Mouse (Mus musculus): ENCODE measurements at regions not wholly inside any gene's neighbourhood (a gene's known extent, or its start where the extent isn't known, plus 50 kb on each side); places are given as distances from the start of the nearest gene placed in this dataset.

- in situ Hi-C loops (cut with MboI; ENCODE audit: low pct_unique_long_range_greater_than_20kb in 1 of 2, low sequenced_read_pairs in 2 of 2, unreplicated experiment in 1 of 2) = no loop called here
Measured at GRCm38 (mm10) chr10:68842023-68842735, 118.7 kb downstream of the Tmem26 start.

DNA sequence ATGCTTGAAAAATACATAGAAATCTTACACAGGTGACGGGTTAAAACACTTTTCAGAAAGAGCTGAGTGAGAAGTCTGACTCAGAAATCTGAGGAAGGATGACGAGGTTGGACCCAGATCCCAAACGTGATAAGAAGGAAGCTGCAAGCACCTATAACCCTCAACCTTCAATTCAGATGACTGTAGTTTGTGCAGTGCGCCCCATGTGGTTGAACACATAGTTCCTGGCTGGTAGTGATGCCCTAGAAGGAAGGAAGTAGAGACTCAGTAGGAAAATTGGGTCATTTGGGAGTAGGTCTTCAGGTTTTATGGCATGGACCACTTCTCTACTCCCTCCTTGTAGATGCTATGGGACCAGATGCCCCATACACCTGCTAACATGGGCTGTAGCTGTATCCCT lies 120.6 kb downstream of the Tmem26 start:
- in situ Hi-C loops (cut with MboI; ENCODE audit: low pct_unique_long_range_greater_than_20kb in 1 of 2, low sequenced_read_pairs in 2 of 2, unreplicated experiment in 1 of 2) = no loop called here

GRCm38 (mm10) chr10:68844596-68844995 lies 121.2 kb downstream of the Tmem26 start:
- in situ Hi-C loops (cut with MboI; ENCODE audit: low pct_unique_long_range_greater_than_20kb in 1 of 2, low sequenced_read_pairs in 2 of 2, unreplicated experiment in 1 of 2) = no loop called here

DNA sequence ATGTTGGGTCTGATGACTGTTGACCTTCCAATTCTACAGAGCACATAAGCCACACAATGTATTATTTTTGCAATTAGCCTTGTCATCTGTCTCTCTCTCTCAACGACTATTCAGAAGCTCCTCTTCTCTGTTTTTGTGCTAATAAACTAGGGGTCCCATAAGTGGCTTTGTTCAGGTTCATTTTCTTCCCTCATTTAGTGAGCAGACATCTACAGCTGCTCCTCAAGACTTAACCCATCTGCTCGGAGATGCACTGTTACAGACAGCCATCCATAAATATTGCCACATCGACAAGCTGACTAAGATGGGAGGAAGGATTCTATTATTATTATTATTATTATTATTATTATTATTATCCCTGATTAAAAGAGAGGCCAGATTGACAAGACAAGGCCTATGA lies 127.7 kb downstream of the Tmem26 start:
- in situ Hi-C loops (cut with MboI; ENCODE audit: low pct_unique_long_range_greater_than_20kb in 1 of 2, low sequenced_read_pairs in 2 of 2, unreplicated experiment in 1 of 2) = no loop called here

DNA sequence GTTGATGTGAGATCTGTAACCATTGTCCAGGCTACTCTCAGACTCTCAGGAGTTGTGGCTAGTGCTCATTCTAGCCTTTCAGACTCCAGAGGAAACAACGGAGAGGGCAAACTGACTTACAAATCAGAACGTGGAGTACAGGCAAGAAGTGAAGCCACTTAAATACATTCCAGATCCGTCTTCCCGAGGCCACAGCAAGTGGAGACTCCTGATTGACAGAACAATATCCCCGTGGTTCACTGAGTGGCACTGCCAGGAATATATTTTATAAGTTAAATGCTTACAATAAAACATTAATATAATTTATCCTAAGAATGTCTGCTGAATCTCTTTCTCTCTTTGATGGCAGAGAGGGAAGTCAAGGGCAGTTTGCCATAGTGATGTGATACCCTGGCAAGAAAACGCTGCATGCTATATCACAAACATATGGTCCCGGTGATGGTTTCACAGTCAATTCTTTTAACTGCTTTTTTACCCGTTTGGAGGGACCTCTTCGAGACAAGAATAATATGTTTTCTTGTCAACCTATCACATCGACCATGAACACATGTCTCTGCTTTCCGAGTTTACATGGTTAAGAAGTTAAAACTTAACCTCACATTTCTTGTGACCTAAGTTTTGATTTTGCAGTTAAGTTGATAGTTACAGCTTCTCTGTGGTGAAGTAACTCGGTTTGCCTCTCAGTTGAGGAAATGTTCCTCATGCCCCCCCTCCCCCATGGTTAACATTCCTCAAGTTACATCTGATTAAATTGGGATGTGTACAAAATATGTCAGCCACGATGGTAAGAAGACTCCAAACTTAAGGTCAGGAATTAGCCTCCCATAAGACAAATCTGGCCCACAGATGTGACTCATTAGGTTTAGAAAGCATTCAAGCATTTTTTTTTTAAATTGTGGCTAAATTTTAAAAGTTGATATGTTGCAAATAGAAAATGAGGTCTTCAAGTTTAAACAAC lies 132.8 kb downstream of the Tmem26 start:
- in situ Hi-C loops (cut with MboI; ENCODE audit: low pct_unique_long_range_greater_than_20kb in 1 of 2, low sequenced_read_pairs in 2 of 2, unreplicated experiment in 1 of 2) = no loop called here

GRCm38 (mm10) chr10:68864606-68865378 lies 141.3 kb downstream of the Tmem26 start:
- in situ Hi-C loops (cut with MboI; ENCODE audit: low pct_unique_long_range_greater_than_20kb in 1 of 2, low sequenced_read_pairs in 2 of 2, unreplicated experiment in 1 of 2) = no loop called here

GRCm38 (mm10) chr10:68865776-68866175 lies 142.3 kb downstream of the Tmem26 start:
- in situ Hi-C loops (cut with MboI; ENCODE audit: low pct_unique_long_range_greater_than_20kb in 1 of 2, low sequenced_read_pairs in 2 of 2, unreplicated experiment in 1 of 2) = no loop called here

DNA sequence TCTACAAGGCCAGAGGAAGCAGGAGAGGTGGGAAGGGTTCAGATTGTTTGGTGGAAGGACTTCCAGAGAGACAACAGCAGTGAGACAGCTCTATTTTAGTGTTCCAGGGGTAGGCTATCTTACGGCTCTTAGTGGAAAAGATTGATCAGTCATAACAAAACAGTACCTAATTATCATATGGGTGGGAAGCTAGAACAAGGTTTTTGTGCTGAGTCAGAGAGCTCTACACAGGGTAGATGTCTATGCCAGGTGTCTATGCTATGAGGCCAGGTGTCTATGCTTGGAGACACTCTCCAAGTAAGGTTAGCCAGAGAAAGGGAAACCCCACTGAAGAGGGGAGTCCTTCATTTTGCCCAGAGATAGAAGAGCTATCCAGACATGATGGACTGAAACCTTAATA lies 143.9 kb downstream of the Tmem26 start:
- in situ Hi-C loops (cut with MboI; ENCODE audit: low pct_unique_long_range_greater_than_20kb in 1 of 2, low sequenced_read_pairs in 2 of 2, unreplicated experiment in 1 of 2) = no loop called here

DNA sequence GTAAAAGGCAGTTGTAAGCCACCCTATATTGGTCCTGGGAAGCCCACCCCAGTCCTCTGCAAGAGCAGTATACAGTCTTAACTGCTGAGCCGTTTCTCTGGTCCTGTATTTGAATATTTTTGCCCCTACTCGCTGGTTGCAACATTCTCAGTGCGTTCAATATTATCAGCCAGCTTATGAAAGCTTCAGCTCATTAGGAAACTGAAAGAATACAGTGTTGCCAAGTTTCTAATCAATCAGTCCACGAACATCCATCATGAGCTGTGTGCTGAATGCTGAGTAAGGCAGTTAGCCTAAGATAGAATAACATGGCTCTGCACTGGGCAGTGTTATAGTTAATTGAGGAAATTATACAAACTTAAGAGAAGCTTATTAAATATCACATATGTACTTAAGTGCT lies 148.7 kb downstream of the Tmem26 start:
- in situ Hi-C loops (cut with MboI; ENCODE audit: low pct_unique_long_range_greater_than_20kb in 1 of 2, low sequenced_read_pairs in 2 of 2, unreplicated experiment in 1 of 2) = no loop called here

DNA sequence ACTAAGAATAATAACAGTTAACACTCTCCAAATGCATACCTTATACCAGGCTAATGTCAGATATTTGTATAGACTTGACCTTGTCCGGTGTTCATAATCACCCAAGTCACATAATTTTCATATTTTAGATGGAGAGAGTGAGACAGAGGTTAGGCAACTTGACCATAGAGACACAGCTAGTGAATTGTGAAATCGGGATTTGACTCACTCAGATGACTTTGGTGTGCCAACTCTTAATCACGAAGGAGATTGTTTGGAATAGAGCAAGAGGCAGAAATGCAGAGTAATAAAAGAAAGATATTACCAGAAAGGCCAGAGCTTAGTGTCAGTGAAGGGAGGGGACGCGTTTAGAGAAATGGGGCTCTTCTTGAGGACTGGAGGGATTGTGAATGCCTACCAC lies 152.2 kb downstream of the Tmem26 start:
- in situ Hi-C loops (cut with MboI; ENCODE audit: low pct_unique_long_range_greater_than_20kb in 1 of 2, low sequenced_read_pairs in 2 of 2, unreplicated experiment in 1 of 2) = no loop called here

DNA sequence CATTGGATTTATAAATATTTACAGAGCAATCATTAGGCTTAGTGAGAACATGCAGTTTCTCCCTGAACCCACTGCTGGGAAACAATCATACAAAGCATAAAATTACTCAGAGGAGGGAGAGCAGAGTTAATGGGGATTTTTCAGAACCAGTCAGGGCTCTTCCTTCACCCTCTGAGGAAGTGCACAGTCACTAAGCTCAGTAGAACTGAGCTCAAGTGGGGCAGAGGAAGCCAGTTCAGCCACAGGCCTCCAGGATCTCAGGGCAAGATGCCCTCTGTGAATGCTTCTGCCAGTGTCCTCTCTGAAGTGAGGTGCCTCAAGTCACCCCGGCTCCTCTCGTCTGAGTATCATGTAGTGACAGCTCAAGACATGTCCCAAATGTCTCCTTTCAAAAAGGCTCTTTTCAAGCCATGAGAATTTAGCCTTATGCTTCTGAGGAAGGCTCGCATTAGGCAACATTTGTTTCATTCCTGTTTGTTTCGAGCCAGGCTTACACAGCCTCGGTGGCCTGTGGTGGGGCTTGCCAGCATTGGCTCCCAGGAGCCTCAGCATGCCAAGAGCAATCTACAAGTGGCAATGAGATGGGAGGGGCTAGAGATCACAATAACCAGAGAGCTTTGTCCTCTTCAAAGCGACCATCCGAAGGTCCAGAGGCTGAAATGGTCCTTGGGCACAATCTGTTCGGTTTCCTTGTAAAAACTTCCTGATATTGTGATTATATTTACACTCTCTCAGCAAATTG lies 169.8 kb downstream of the Tmem26 start:
- in situ Hi-C loops (cut with MboI; ENCODE audit: low pct_unique_long_range_greater_than_20kb in 1 of 2, low sequenced_read_pairs in 2 of 2, unreplicated experiment in 1 of 2) = no loop called here

- in situ Hi-C loops (cut with MboI; ENCODE audit: low pct_unique_long_range_greater_than_20kb in 1 of 2, low sequenced_read_pairs in 2 of 2, unreplicated experiment in 1 of 2) = no loop called here
Measured at GRCm38 (mm10) chr10:68894121-68894520, 170.7 kb downstream of the Tmem26 start.

- in situ Hi-C loops (cut with MboI; ENCODE audit: low pct_unique_long_range_greater_than_20kb in 1 of 2, low sequenced_read_pairs in 2 of 2, unreplicated experiment in 1 of 2) = no loop called here
Measured at GRCm38 (mm10) chr10:68897524-68897923, 174.1 kb downstream of the Tmem26 start.

DNA sequence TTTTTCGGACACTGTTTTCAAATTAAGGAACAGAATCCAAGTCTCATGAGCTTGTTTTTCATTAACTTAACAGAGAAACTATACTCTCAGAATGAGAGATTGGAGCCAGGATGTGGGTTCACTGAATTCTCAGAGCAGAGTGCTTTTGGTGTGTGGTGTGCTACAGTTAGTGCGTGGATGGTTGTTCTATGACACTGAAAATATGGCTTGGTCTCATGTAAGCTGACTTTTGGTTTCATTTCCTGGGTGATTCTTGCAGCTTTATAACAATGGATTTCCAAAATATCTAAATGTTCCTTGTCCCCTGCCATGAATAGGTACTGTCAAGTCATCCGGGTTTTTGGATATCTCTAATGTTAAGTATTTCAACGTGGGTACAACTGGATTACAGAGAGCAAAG lies 177.7 kb downstream of the Tmem26 start:
- in situ Hi-C loops (cut with MboI; ENCODE audit: low pct_unique_long_range_greater_than_20kb in 1 of 2, low sequenced_read_pairs in 2 of 2, unreplicated experiment in 1 of 2) = loop anchor here in 1 of 2 experiments (25.0 kb wide), 2 partner anchors 211 to 411 kb away; no protein-coding TSS in a partner anchor

DNA sequence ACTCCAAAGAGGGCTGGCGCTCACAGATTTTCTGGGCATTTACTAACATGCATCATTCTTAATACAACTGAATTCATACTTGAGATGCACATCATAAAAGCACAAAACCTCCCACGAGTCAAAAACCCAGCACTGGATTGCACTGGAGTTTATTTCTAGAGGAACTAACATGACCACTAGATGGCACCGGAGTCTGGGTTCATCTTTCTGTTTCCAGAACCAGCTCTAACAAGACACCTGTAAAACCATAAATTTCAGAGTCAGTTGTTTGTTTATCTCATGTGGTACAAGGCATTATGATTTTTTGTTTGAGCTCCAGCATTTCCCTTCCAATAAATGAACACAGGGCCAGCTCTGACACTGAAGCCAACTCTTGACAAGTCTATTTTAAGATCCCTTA lies 179.2 kb downstream of the Tmem26 start:
- in situ Hi-C loops (cut with MboI; ENCODE audit: low pct_unique_long_range_greater_than_20kb in 1 of 2, low sequenced_read_pairs in 2 of 2, unreplicated experiment in 1 of 2) = loop anchor here in 1 of 2 experiments (25.0 kb wide), 2 partner anchors 210 to 410 kb away; no protein-coding TSS in a partner anchor

DNA sequence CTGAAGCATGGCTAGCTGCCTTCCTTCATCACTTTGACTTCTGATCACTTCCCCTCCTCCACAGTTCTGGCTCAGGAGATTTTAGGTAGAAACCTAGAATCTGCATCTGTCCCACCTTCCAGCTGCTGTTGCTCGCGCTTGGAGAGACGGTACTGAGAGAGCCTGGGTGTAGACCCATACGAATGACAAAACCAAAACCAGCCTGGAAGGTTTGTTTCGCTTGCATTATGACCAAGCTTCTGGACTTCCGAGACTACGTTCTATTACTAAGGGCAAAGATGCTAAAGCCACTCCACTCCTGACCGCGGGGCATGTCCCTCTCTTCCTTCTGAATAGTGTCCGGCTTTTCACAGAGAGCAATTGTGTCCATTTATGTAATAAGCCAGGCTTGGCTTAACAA lies 180.9 kb downstream of the Tmem26 start:
- in situ Hi-C loops (cut with MboI; ENCODE audit: low pct_unique_long_range_greater_than_20kb in 1 of 2, low sequenced_read_pairs in 2 of 2, unreplicated experiment in 1 of 2) = loop anchor here in 1 of 2 experiments (25.0 kb wide), 2 partner anchors 208 to 408 kb away; no protein-coding TSS in a partner anchor

- in situ Hi-C loops (cut with MboI; ENCODE audit: low pct_unique_long_range_greater_than_20kb in 1 of 2, low sequenced_read_pairs in 2 of 2, unreplicated experiment in 1 of 2) = loop anchor here in 1 of 2 experiments (25.0 kb wide), 2 partner anchors 204 to 404 kb away; no protein-coding TSS in a partner anchor
Measured at GRCm38 (mm10) chr10:68908236-68908635, 184.8 kb downstream of the Tmem26 start.

- in situ Hi-C loops (cut with MboI; ENCODE audit: low pct_unique_long_range_greater_than_20kb in 1 of 2, low sequenced_read_pairs in 2 of 2, unreplicated experiment in 1 of 2) = loop anchor here in 1 of 2 experiments (25.0 kb wide), 2 partner anchors 203 to 403 kb away; no protein-coding TSS in a partner anchor
Measured at GRCm38 (mm10) chr10:68909018-68909417, 185.6 kb downstream of the Tmem26 start.
